Mouse (Mus musculus): Measurements from ENCODE around the gene Aff1.

The Aff1 gene

DNA sequence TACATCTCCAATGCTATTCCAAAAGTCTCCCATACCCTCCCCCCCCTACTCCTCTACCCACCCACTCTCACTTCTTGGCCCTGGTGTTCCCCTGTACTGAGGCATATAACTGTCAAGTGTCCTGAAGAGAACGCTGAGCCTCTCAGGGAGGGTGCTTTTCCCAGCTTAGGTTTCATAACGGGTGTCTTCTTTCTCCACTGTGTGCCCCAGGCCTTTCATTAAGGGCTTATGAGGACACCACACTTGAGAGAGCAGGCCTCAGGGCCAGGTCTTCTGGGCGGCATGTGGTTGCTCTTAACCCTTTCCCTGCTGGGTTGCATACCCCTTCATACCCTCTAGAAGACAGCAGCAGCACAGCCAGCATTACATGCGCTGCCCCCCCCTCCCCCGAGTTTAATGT is 154.4 kb downstream of the Aff1 start:
- no peak for DNase-seq

DNA sequence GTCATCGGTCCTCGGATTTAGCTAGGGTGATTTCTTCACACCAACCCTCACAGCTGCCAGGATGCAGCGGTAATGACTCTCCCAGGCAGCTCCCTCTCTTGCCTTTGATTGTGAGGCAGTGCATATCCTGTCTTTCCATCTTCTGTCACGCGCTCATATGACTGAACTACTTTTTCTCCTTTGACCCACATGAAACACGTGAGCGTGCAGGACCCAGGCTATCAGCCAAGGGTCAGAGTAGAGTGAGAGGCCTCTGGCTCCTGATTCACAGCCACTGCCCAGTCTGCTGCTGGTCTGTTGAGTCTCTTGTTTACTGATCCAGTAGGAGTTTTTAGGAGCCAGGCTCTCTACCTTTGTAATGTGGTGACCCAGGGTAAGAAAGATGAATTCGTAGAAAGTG is 156.4 kb downstream of the Aff1 start:
- peak; percentile 97 for DNase-seq

DNA sequence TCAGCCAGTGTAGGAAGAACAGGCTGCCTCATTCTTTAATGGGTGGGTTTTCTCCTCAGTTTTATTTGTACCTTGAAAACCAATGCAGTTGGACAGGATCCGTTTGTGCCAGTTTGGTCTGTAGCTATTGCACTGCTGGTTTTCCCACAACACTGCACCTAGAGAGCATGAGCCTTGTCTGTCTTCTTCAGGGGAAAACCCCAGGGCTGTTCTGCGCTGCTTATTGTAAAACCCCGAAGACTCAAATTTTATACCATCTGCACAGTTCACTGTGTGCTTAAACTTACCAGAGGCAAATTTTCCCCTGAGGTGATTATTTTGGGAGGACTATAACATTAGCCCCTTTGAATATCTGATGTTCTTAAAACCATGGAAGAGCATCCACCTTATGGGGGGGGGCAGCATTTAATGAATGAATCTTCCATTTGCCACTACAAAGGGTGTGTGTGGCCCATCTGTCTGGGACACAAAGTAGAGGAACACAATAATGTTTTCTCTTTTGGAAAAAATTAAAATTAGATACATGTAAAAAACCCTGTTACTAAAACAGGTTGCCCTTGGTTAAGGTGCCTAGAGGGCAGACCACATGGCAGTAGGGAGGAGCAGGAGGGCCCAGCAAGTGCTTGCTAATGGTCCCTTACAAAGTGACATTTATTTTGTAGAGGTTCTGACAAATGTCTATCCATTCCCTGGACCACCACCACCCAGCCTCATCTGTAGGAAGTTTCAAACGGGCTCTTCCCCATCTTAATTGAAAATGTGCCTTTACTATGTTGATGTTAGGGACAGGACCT is 160.8 kb downstream of the Aff1 start:
- peak; percentile 52 for DNase-seq

GRCm38 (mm10) chr5:103854041-103854806 is 162.1 kb downstream of the Aff1 start:
- DNase-seq: peak; percentile 50

DNA sequence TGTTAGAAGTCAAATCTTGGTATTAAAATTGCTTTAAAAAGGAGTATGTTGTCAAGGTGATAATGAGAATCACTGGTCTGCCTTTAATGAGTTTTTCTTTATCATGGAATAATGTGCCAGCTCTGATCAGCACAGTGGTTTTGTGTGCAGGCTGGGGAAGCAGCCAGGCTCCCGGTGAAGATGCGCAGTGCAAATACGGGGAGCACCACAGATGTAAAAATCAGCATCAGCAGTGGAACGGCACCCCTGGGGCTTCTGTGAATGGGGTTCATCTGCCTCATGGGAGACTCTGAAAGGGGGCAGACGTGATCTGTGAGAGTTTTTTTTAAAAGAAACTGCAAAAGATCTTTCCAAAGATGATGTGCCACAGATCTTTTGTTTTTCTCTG is 162.6 kb downstream of the Aff1 start:
- peak; percentile 64 for DNase-seq

- peak; percentile 91 for DNase-seq
Measured at GRCm38 (mm10) chr5:103855483-103856211, 163.5 kb downstream of the Aff1 start.

- peak; percentile 79 for DNase-seq
Measured at GRCm38 (mm10) chr5:103856286-103857009, 164.3 kb downstream of the Aff1 start.

GRCm38 (mm10) chr5:103857151-103857550 is 165.0 kb downstream of the Aff1 start:
- no peak for DNase-seq

GRCm38 (mm10) chr5:103860622-103861021 is 168.4 kb downstream of the Aff1 start:
- DNase-seq: peak; percentile 93

GRCm38 (mm10) chr5:103863759-103864158 is 171.6 kb downstream of the Aff1 start:
- peak; percentile 83 for DNase-seq

- DNase-seq: no peak
Measured at GRCm38 (mm10) chr5:103889766-103890165, 197.6 kb downstream of the Aff1 start.

DNA sequence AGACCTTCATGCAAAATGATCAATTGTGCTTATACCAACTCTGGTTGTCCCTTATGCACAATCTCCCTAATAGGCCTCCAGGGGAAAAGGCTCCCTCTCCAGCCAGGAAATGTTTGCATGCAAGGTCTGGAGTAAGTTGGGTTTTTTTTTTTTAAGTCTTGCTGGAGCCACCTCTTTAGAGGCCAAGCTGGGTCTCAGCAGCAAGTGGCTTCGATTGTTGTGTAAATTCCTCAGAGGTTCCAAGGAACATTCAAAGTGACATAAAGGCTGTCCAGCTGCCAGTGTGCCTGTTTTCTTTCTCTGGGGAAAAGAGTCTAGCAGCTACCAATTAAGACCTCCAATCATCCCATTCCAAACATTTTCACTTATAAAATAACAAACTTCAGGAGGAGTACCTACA is 206.1 kb downstream of the Aff1 start:
- DNase-seq: no peak

Measured in heart, adult 11 months (tissue).